Mouse (Mus musculus): ENCODE results near the gene Ppox. TPM values are rescaled to one million over a fixed set of nuclear protein-coding genes. Genes with fewer than 3 reads are reported as not detected.

The Ppox gene
- polyA plus RNA-seq, 1 experiment from 2014 or later: 8.6 TPM

GRCm38 (mm10) chr1:171232800-171233730 is 47.9 kb downstream of the Ppox start:
- 21% methylated on average over 12 of the region's 12 CpGs for WGBS (ENCODE audit: missing documents)
- peak overlapping the region; percentile 99 for H3K27ac ChIP-seq
- H3K79me2 ChIP-seq (ENCODE audit: inconsistent target): peaks cover 90% of the 10 kb centered on the region
- H3K36me3 ChIP-seq (ENCODE audit: inconsistent target): peaks cover 39% of the 10 kb centered on the region
- H3K4me3 ChIP-seq (ENCODE audit: inconsistent target): peak overlapping the region; percentile 99

- Histone ChIP-seq H3K27ac (peak overlapping the region; percentile 99), H3K4me3 (ENCODE audit: inconsistent target) (peak overlapping the region; percentile 99)
- 32% methylated on average over 5 of the region's 5 CpGs for WGBS (ENCODE audit: missing documents)
Measured at GRCm38 (mm10) chr1:171232348-171232747, 48.6 kb downstream of the Ppox start.

GRCm38 (mm10) chr1:171231844-171232243 is 49.1 kb downstream of the Ppox start:
- Histone ChIP-seq H3K27ac (peak overlapping the region; percentile 99), H3K4me3 (ENCODE audit: inconsistent target) (peak overlapping the region; percentile 99)
- 5% methylated on average over 4 of the region's 4 CpGs for WGBS (ENCODE audit: missing documents)

More at GRCm38 (mm10) chr1:171232348-171232747, 48.6 kb downstream of the Ppox start:
- Histone ChIP-seq H3K36me3 (ENCODE audit: inconsistent target) (peaks cover 32% of the 10 kb centered on the region), H3K79me2 (ENCODE audit: inconsistent target) (peaks cover 90% of the 10 kb centered on the region)

GRCm38 (mm10) chr1:171230215-171230614 is 50.8 kb downstream of the Ppox start:
- Histone ChIP-seq H3K27ac (peak overlapping the region; percentile 99; the same call in 1 of the 2 replicates), H3K4me3 (ENCODE audit: inconsistent target) (no peak overlapping the region), H3K36me3 (ENCODE audit: inconsistent target) (peaks cover 21% of the 10 kb centered on the region; the same call in 1 of the 2 replicates), H3K79me2 (ENCODE audit: inconsistent target) (peaks cover 68% of the 10 kb centered on the region)
- 97% methylated on average over 3 of the region's 3 CpGs for WGBS (ENCODE audit: missing documents)

More at GRCm38 (mm10) chr1:171231844-171232243, 49.1 kb downstream of the Ppox start:
- Histone ChIP-seq H3K36me3 (ENCODE audit: inconsistent target) (peaks cover 27% of the 10 kb centered on the region; the same call in 1 of the 2 replicates), H3K79me2 (ENCODE audit: inconsistent target) (peaks cover 85% of the 10 kb centered on the region)

- 0 out of 2 replicates have a peak overlapping the region, but pooled peaks have one; percentile 99 for H3K27ac ChIP-seq
- no peak overlapping the region for H3K4me3 ChIP-seq (ENCODE audit: inconsistent target)
- peaks cover 21% of the 10 kb centered on the region; the same call in 1 of the 2 replicates for H3K36me3 ChIP-seq (ENCODE audit: inconsistent target)
- peaks cover 67% of the 10 kb centered on the region for H3K79me2 ChIP-seq (ENCODE audit: inconsistent target)
- WGBS (ENCODE audit: missing documents): 97% methylated on average over 6 of the region's 6 CpGs
Measured at GRCm38 (mm10) chr1:171229750-171230149, 51.2 kb downstream of the Ppox start.

GRCm38 (mm10) chr1:171227879-171228278 is 53.1 kb downstream of the Ppox start:
- Histone ChIP-seq H3K4me3 (ENCODE audit: inconsistent target) (no peak overlapping the region), H3K27ac (no peak overlapping the region), H3K79me2 (ENCODE audit: inconsistent target) (peaks cover 55% of the 10 kb centered on the region), H3K36me3 (ENCODE audit: inconsistent target) (peaks cover 21% of the 10 kb centered on the region; the same call in 1 of the 2 replicates)
- WGBS (ENCODE audit: missing documents): 85% methylated on average over 1 of the region's 1 CpGs

GRCm38 (mm10) chr1:171226780-171227179 is 54.2 kb downstream of the Ppox start:
- peak overlapping the region; percentile 54 for H3K27ac ChIP-seq
- no peak overlapping the region for H3K4me3 ChIP-seq (ENCODE audit: inconsistent target)
- WGBS (ENCODE audit: missing documents): 69% methylated on average over 3 of the region's 4 CpGs
- H3K36me3 ChIP-seq (ENCODE audit: inconsistent target): peaks cover 21% of the 10 kb centered on the region; the same call in 1 of the 2 replicates
- peaks cover 45% of the 10 kb centered on the region for H3K79me2 ChIP-seq (ENCODE audit: inconsistent target)

Other genes starting within 250 kb of the Ppox start
- gene Fcgr3, start 216.3 kb downstream of the Ppox start, polyA plus RNA-seq (2018): 921 to 1,206 TPM (median 1,155 TPM) in 3 replicates
- 4.2 to 31.6 TPM (median 7.6 TPM) in 3 replicates for gene Cfap126, start 167.3 kb downstream of the Ppox start, polyA plus RNA-seq (2018)
- 81.5 to 101 TPM (median 100 TPM) in 3 replicates for gene Sdhc, start 130.6 kb downstream of the Ppox start, polyA plus RNA-seq (2018)
- 0.25 TPM in 1 of 3 replicates, not detected in the others for gene Mpz, start 130.5 kb downstream of the Ppox start, polyA plus RNA-seq (2018)
- gene Pcp4l1, start 84.9 kb downstream of the Ppox start, polyA plus RNA-seq (2018): 46.6 to 83.8 TPM (median 63.3 TPM) in 3 replicates
- 0.13 TPM in 1 of 3 replicates, not detected in the others for gene Nr1i3, start 67.2 kb downstream of the Ppox start, polyA plus RNA-seq (2018)
- gene Tomm40l, start 58.7 kb downstream of the Ppox start, polyA plus RNA-seq (2018): 13.6 to 38.3 TPM (median 28.2 TPM) in 3 replicates
- gene Apoa2, start 56.1 kb downstream of the Ppox start, polyA plus RNA-seq (2018): 1.1 TPM in 1 of 3 replicates, not detected in the others
- gene Fcer1g, start 46.8 kb downstream of the Ppox start, polyA plus RNA-seq (2018): 1,664 to 2,638 TPM (median 2,193 TPM) in 3 replicates
- gene Adamts4, start 30.8 kb downstream of the Ppox start, polyA plus RNA-seq (2018): 0.04 TPM in 1 of 3 replicates, not detected in the others
- gene Ndufs2, start 29.8 kb downstream of the Ppox start, polyA plus RNA-seq (2018): 84.3 to 125 TPM (median 122 TPM) in 3 replicates
- 10.2 to 16.8 TPM (median 14.2 TPM) in 3 replicates for gene B4galt3, start 10.9 kb downstream of the Ppox start, polyA plus RNA-seq (2018)
- 17.1 to 34.6 TPM (median 21.1 TPM) in 3 replicates for gene Usp21, start 6.8 kb upstream of the Ppox start, polyA plus RNA-seq (2018)
- gene Ufc1, start 13.8 kb upstream of the Ppox start, polyA plus RNA-seq (2018): 67.0 to 116 TPM (median 112 TPM) in 3 replicates
- 21.4 to 35.4 TPM (median 21.9 TPM) in 3 replicates for gene Dedd, start 48.0 kb upstream of the Ppox start, polyA plus RNA-seq (2018)
- 17.3 to 23.1 TPM (median 22.3 TPM) in 3 replicates for gene Nit1, start 64.5 kb upstream of the Ppox start, polyA plus RNA-seq (2018)
- 47.7 to 119 TPM (median 64.5 TPM) in 3 replicates for gene Pfdn2, start 64.5 kb upstream of the Ppox start, polyA plus RNA-seq (2018)
- 0.11 TPM in 1 of 3 replicates, not detected in the others for gene Klhdc9, start 79.6 kb upstream of the Ppox start, polyA plus RNA-seq (2018)
- gene Nectin4, start 88.9 kb upstream of the Ppox start, polyA plus RNA-seq (2018): 14.3 to 25.8 TPM (median 18.7 TPM) in 3 replicates
- 119 to 178 TPM (median 125 TPM) in 3 replicates for gene Arhgap30, start 107.8 kb upstream of the Ppox start, polyA plus RNA-seq (2018)
- 32.8 to 94.5 TPM (median 36.5 TPM) in 3 replicates for gene Usf1, start 130.1 kb upstream of the Ppox start, polyA plus RNA-seq (2018)
- 1.3 TPM in 1 of 3 replicates, not detected in the others for gene Tstd1, start 137.7 kb upstream of the Ppox start, polyA plus RNA-seq (2018)
- gene F11r, start 156.3 kb upstream of the Ppox start, polyA plus RNA-seq (2018): 0.39 to 1.7 TPM (median 0.56 TPM) in 3 replicates
- gene Alyref2, start 222.3 kb upstream of the Ppox start, polyA plus RNA-seq (2018): 6.9 to 8.0 TPM (median 7.2 TPM) in 3 replicates